Mouse (Mus musculus) hindbrain, embryonic 11.5 days (tissue): ENCODE measurements at regions not wholly inside any gene's neighbourhood (a gene's known extent, or its start where the extent isn't known, plus 50 kb on each side); places are given as distances from the start of the nearest gene placed in this dataset.
A peak's percentile ranks its signal among the peaks of the same experiment; 100 is the strongest.

Experiments
- ATAC-seq: fragments of 200-750 bp; cut with Nextera tagmentation; 2 replicates; pipeline ENCODE4 v1.8.0; 2017; ENCODE audit warnings: mild to moderate bottlenecking, moderate TSS enrichment, moderate library complexity; ENCODE audit not compliant: low FRiP score
- DNase-seq: peaks from one replicate; pipeline ENCODE4 v3.0.0-alpha.2; 2015; ENCODE audit warnings: low spot score
- H3K27ac ChIP-seq: fragments of 300-500 bp; sonication (generic); 2 replicates; pipeline ENCODE4 v1.5.1; 2014; ENCODE audit warnings: mild to moderate bottlenecking, low read depth, low read length
- H3K27me3 ChIP-seq: fragments of 300-500 bp; sonication (generic); 2 replicates; pipeline ENCODE4 v1.6.1; 2014; ENCODE audit warnings: mild to moderate bottlenecking, low read length, moderate library complexity, mixed read lengths; ENCODE audit not compliant: control insufficient read depth, insufficient read depth
- H3K36me3 ChIP-seq: fragments of 300-500 bp; sonication (generic); 2 replicates; pipeline ENCODE4 v1.6.1; 2014; ENCODE audit warnings: mild to moderate bottlenecking, low read length, moderate library complexity, mixed read lengths; ENCODE audit not compliant: control insufficient read depth, insufficient read depth
- H3K4me1 ChIP-seq: fragments of 300-500 bp; sonication (generic); replicated peaks from 2 replicates; pipeline ENCODE4 v1.6.1; 2014; ENCODE audit warnings: low read length, mixed read lengths; ENCODE audit not compliant: control insufficient read depth, insufficient read depth
- H3K4me2 ChIP-seq: fragments of 300-500 bp; sonication (generic); replicated peaks from 2 replicates; pipeline ENCODE4 v1.6.1; 2014; ENCODE audit warnings: mild to moderate bottlenecking, low read depth, low read length
- H3K4me3 ChIP-seq: fragments of 300-500 bp; sonication (generic); 2 replicates; pipeline ENCODE4 v1.5.1; 2014; ENCODE audit warnings: low read depth, low read length
- H3K9ac ChIP-seq: fragments of 300-500 bp; sonication (generic); 2 replicates; pipeline ENCODE4 v1.6.1; 2014; ENCODE audit warnings: low read depth, low read length
- H3K9me3 ChIP-seq: fragments of 300-500 bp; sonication (generic); 2 replicates; pipeline ENCODE4 v1.6.1; 2016; ENCODE audit warnings: low read length; ENCODE audit not compliant: control insufficient read depth
- WGBS: fragments of 180-500 bp; shearing (Covaris S2); extraction: QIAGEN DNeasy Blood & Tissue Kit; methylation state at CpG from one replicate; pipeline ENCODE4 v1.1.7; 2014; 5-methylcytosine and 5-hydroxymethylcytosine counted together

GRCm38 (mm10) chr9:60959537-60959936, 165.2 kb downstream of the Uaca start:
- Histone ChIP-seq H3K27ac (no peak overlapping the region), H3K4me2 (no peak overlapping the region), H3K36me3 (no peaks in the 10 kb centered on the region), H3K9ac (no peak overlapping the region), H3K27me3 (no peaks in the 10 kb centered on the region), H3K4me3 (no peak overlapping the region), H3K4me1 (no peaks in the 10 kb centered on the region; the same call in 1 of the 2 replicates), H3K9me3 (no peaks in the 10 kb centered on the region)
- ATAC-seq (no peak), DNase-seq (no peak)
- WGBS, result 87% methylated on average over 6 of the region's 6 CpGs

- no peak overlapping the region for H3K9ac ChIP-seq
- H3K27ac ChIP-seq, result no peak overlapping the region
- H3K4me2 ChIP-seq, result no peak overlapping the region
- WGBS, result 82% methylated on average over 4 of the region's 4 CpGs
- no peaks in the 10 kb centered on the region; the same call in 1 of the 2 replicates for H3K4me1 ChIP-seq
- no peaks in the 10 kb centered on the region for H3K36me3 ChIP-seq
- DNase-seq, result no peak
- no peak for ATAC-seq
- no peak overlapping the region for H3K4me3 ChIP-seq
- H3K27me3 ChIP-seq, result no peaks in the 10 kb centered on the region
- no peaks in the 10 kb centered on the region for H3K9me3 ChIP-seq
These were observed 167.7 kb downstream of the Uaca start for GRCm38 (mm10) chr9:60962086-60962485.

- no peak overlapping the region for H3K27ac ChIP-seq
- H3K36me3 ChIP-seq, result no peaks in the 10 kb centered on the region
- no peak overlapping the region for H3K9ac ChIP-seq
- ATAC-seq (no peak), DNase-seq (no peak)
- H3K4me2 ChIP-seq, result no peak overlapping the region
- no peaks in the 10 kb centered on the region for H3K4me1 ChIP-seq
- no peaks in the 10 kb centered on the region for H3K27me3 ChIP-seq
- H3K4me3 ChIP-seq, result no peak overlapping the region
- H3K9me3 ChIP-seq, result no peaks in the 10 kb centered on the region
- WGBS, result 92% methylated on average over 1 of the region's 1 CpGs
These were observed 171.3 kb downstream of the Uaca start for GRCm38 (mm10) chr9:60965641-60966040.

DNA sequence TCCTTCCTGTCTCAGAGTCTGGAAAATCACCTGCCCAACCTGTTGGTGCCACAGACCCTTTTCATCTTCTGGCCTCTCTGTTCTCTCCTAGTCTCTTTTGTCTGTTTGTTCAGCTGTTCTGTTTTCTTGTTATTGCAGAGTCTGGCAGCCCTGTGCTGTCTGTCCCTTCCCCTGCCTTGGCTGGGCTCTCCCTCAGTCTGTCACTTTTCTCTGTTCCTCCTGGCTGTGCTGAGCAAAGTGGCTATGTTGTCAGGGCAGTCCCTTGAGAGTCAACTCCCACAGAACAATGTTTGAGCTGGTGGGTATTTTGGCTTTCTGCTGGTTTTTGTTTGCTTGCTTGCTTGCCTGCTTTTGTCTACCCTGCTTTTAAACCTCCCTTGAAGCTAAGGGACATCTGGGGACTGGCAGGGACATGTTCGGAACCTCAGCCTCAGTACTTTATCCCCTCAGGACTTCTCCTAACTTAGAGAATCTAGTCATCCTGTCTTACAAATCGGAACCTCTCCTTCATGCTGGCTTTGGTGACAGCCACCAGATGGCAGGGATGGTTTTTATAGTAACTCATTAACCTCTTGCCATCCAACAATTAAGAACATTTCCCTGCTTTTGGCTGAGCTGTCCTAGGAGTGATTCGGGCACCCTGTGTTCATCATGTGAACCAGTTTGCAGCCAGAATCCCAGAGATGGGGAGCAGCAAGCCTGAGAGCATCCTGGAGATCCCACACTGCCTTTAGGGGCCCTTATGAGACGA, 174.1 kb downstream of the Uaca start:
- no peaks in the 10 kb centered on the region for H3K36me3 ChIP-seq
- WGBS, result 48% methylated on average over 4 of the region's 4 CpGs
- H3K27ac ChIP-seq, result no peak overlapping the region
- no peak overlapping the region for H3K4me3 ChIP-seq
- no peak for DNase-seq
- ATAC-seq, result no peak
- no peaks in the 10 kb centered on the region for H3K4me1 ChIP-seq
- H3K9me3 ChIP-seq, result no peaks in the 10 kb centered on the region
- no peak overlapping the region for H3K9ac ChIP-seq
- H3K27me3 ChIP-seq, result no peaks in the 10 kb centered on the region
- H3K4me2 ChIP-seq, result no peak overlapping the region

DNA sequence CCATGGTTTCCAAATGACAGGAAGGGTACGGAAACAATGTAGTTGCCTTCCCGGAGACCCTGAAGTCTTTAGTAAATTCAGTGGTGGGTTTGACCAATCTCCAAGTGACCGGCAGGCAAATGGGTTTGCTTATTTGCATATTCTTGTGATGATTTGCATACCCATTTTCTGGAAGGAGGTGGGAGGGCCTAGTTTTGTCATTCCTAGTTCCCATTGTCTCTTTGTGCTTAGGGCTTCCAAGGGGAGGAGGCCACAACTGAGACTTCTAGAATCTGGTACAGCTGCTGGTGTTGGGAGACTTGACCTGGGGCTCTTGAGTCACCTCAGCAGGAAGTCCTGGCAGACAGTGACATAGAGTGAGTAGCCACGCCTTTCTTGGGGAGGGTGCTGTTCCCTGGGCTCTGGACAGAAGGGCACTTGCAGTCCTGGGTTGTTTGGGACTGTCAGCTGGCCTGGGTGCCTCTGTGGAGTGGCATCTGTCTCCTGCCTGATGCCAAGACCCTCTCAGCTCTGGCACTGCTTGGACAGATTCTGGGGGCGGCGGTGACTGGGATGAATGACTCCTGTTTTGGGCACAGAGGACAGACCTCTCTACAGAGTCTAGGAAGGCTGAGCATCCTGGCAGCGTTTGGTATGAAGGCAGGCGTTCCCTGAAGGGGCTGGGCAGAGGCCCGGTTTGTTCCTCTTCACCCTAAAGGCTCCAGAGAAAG, 178.0 kb downstream of the Uaca start:
- H3K4me2 ChIP-seq, result no peak overlapping the region
- no peak overlapping the region for H3K27ac ChIP-seq

DNA sequence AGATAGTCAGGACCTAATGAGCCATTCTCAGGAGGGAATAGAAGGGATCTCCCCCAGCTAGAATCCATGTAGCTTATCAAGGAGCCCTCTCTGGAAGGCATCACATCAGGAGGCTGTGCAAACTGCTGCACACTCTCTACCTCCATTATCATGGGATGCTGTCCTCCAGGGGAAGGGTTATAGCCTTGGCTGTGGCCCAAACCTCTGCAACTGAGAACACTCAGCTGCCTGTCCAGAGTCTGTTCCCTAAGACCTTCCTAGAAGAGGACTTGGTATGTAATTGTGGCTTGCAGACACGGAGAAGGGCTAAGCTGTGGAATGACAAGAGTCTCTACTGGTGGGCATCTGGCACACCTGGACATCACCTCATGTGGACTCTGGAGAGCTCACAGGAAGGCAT, 180.2 kb downstream of the Uaca start:
- no peak for ATAC-seq
- H3K9ac ChIP-seq, result no peak overlapping the region
- no peaks in the 10 kb centered on the region for H3K9me3 ChIP-seq
- no peak overlapping the region for H3K4me3 ChIP-seq
- DNase-seq, result no peak
- 84% methylated on average over 1 of the region's 1 CpGs for WGBS
- no peaks in the 10 kb centered on the region for H3K27me3 ChIP-seq
- H3K4me1 ChIP-seq, result no peaks in the 10 kb centered on the region
- H3K27ac ChIP-seq, result no peak overlapping the region
- no peaks in the 10 kb centered on the region for H3K36me3 ChIP-seq
- H3K4me2 ChIP-seq, result no peak overlapping the region

More for the DNA sequence above, 178.0 kb downstream of the Uaca start:
- Histone ChIP-seq H3K9me3 (no peaks in the 10 kb centered on the region), H3K4me3 (no peak overlapping the region), H3K4me1 (no peaks in the 10 kb centered on the region), H3K36me3 (no peaks in the 10 kb centered on the region), H3K9ac (no peak overlapping the region), H3K27me3 (no peaks in the 10 kb centered on the region)
- 72% methylated on average over 9 of the region's 9 CpGs for WGBS
- ATAC-seq (no peak), DNase-seq (no peak)

DNA sequence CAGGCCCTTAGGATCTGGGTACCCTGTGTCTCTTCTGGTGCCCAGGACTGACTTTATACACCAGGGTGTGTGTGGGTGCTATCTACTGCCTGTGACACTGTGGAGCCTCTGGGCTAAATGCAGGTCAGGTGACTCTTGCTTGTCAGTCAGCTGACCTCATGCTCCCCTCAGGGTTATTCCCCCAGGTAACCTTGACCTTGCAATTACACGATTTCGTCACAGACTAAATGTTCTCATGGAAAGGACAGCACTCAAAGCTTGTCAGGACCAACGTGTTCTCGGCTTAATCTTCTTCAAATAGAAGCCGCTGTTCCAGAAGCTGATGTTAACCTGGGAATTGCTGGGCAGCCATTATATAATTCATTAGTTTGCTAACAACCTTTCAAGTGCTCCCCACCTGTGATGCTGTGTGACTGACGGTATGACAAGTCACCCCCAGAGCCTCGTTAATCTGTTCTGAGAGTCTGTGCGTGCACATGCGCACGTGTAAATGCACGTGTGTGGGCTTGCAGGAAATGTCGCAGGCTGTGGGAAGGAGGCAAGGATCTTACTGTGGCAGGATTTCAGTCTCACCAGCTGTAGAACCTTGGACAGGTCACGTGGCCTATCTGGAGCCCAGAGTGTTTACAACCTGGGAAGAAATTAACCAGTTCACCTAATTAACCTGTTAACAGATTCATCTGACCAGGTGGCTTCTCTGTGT, 188.2 kb downstream of the Uaca start:
- Histone ChIP-seq H3K9me3 (no peaks in the 10 kb centered on the region), H3K27ac (no peak overlapping the region), H3K4me3 (no peak overlapping the region), H3K9ac (no peak overlapping the region), H3K4me2 (no peak overlapping the region), H3K27me3 (no peaks in the 10 kb centered on the region; the same call in 1 of the 2 replicates), H3K36me3 (no peaks in the 10 kb centered on the region), H3K4me1 (no peaks in the 10 kb centered on the region)
- no peak for DNase-seq
- 73% methylated on average over 13 of the region's 13 CpGs for WGBS
- no peak for ATAC-seq

- H3K4me1 ChIP-seq, result no peaks in the 10 kb centered on the region
- H3K4me2 ChIP-seq, result no peak overlapping the region
- 38% methylated on average over 5 of the region's 5 CpGs for WGBS
- H3K4me3 ChIP-seq, result no peak overlapping the region
- H3K9me3 ChIP-seq, result no peaks in the 10 kb centered on the region
- no peak overlapping the region for H3K27ac ChIP-seq
- H3K27me3 ChIP-seq, result no peaks in the 10 kb centered on the region; the same call in 1 of the 2 replicates
- peak; percentile 14 for DNase-seq
- H3K36me3 ChIP-seq, result no peaks in the 10 kb centered on the region
- no peak overlapping the region for H3K9ac ChIP-seq
- no peak for ATAC-seq
These were observed 188.9 kb downstream of the Uaca start for GRCm38 (mm10) chr9:60983246-60983645.
